Mouse (Mus musculus): ENCODE measurements around the gene Tmf1.

Gene Tmf1

DNA sequence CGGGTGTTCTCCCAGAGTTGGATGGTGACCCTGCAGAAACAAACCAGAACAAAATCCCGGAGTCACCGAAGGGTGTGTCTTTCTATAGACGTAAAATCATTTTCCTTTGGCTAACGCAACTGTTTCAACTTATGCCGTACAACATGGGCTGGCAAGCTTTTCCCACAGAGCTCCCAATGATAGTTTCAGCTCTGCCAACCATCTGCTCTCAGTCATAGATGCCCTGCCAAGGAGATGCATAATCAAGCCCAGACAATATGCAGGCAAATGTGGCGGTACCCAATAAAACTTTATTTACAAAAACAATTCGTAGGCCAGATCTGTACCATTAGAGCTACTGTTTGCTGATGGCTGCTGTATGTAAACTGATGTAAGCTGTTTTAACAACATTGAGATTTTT is 66.7 kb downstream of the Tmf1 start:
- no peak for DNase-seq (ENCODE audit: inconsistent age in 2 of 2, low spot score in 1 of 2)

DNA sequence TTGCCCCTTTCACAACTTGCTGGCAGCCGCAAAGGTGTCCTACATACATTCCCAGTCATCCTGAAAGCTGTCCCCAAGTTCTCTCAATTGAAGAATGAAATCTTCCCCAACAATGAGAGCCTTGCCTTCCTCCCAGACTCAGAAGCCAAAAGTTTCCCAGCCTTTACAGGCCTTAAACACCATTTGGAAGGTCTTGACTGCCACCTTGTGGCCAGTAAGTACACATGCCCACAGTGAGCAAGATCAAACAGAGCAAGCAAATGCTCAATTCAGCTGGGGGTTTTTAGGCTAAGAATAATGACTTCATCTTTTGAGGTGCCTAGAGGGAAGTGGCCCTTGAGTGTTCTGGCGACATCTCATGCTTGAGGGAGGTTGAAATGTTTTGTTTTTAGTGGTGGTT is 72.1 kb downstream of the Tmf1 start:
- DNase-seq (ENCODE audit: inconsistent age in 2 of 2, low spot score in 1 of 2), result peak; percentile 24 to 70

DNA sequence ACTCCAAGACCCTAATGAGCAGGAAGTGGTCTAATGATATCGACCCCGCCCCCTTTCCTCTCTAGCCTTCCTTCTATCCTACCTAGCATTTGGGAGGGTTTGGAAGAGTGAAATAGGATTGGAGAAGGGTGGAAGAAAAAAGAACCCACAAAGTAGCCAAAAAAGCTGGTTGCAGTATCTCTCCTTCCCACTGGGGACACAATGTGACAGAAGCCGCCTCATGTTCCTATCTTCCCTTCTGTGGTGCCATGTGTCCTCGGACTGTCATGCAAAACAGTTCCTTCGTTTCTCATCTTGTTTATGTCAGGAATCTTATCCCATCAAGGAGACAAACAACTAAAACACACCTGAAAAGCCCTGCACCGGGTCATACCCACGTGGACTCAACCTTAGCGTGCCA is 72.8 kb downstream of the Tmf1 start:
- no peak for DNase-seq (ENCODE audit: inconsistent age in 2 of 2, low spot score in 1 of 2)

DNA sequence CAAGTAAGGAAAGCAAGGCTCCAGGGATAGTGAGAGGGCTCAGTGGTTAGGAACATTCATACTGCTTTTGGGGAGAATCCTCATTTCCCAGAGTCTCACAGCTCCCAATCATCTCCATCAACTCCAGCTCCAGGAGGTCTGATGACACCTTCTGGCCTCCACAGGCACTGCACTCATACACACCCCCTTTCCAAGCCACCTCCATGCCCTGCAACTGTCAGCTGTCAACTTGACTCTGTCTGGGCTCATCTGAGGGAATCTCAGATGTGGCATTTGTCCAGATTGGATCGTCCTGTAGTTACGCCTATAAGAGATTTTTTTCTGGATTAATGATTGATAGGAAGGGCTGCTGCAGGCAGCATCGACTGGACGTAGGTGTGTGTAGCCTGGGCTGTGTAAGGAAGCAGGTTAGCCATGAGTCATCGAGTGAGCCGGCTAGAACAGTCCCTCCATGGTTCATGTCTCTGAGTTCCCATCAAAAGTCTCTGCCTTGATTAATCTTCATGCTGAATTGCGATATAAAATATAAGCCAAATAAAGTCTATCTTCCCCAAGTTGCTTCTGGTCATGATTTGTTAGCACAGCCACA is 74.6 kb downstream of the Tmf1 start:
- DNase-seq (ENCODE audit: inconsistent age in 2 of 2, low spot score in 1 of 2), result peak; percentile 22 to 72
